Mouse (Mus musculus) spleen, embryonic (tissue): ENCODE measurements around the gene Olfr1008.
"Not testable (repeated sequence)": the region's sequence is repeated elsewhere in the genome, so short reads cannot be mapped to it uniquely, and the experiment has no call there.

Experiments used
- CTCF ChIA-PET: fragments of 350-600 bp; sonication (Branson Sonifier 250); formaldehyde crosslinking; loops from one replicate; lab custom pipeline; 2022; lab: Charles Lee

Gene Olfr1008

GRCm38 (mm10) chr2:85689131-85689530, at the start of gene Olfr1008:
TSS of gene Olfr1008 (plus strand) at chr2:85689431.
- CTCF ChIA-PET, result no interaction called here

DNA sequence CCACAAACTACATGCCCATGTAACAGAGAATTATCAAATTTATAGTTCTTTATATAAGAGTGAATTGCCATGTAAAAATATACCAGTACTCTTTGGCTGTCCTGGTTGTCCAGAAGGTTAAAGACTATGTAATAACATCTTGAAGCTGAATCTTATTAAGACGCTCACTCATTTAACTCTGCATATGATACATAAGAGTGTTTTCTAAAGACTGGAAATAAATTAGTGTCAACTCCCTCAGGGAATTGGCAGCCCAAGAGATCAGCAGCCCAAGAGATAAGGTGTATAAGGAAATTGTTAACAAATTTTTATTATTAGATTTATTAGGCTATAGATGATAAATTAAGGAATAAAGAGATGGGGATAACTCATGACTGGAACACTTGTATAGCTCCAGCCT, 38.6 kb upstream of the Olfr1008 start, which contains the start of gene Olfr1002:
Gene Olfr1002 (minus strand): TSS at position 101 of the 400 bp plus-strand sequence.
- CTCF ChIA-PET, result no interaction called here

- CTCF ChIA-PET, result not testable (repeated sequence)
Measured at GRCm38 (mm10) chr2:85664355-85664754, 24.9 kb upstream of the Olfr1008 start, which contains the start of gene Olfr154. TSS of gene Olfr154 (minus strand) at chr2:85664455.

DNA sequence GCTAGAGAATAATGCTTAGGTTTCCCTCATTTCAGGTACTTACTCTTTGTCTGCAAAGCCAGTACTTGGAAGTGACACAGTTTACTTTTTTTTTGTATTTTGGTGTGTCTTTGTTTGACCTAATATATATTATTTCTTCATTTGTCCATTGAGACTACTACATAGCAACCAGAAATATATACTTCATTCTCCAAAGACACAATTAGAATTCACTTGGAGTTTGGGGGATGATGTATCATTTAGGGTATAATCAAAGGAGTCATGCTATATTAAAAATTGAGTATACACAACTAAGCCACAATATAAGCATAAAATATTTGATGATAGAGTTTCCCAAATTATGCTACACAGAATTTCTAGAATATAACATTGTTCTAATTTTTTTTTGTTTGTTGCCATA, 10.6 kb upstream of the Olfr1008 start, which contains the start of gene Olfr1006:
Gene Olfr1006 (minus strand): TSS at position 101 of the 400 bp plus-strand sequence.
- CTCF ChIA-PET, result no interaction called here

- CTCF ChIA-PET, result not testable (repeated sequence)
Measured at GRCm38 (mm10) chr2:85710680-85711079, 21.4 kb downstream of the Olfr1008 start.

- CTCF ChIA-PET, result no interaction called here
Measured at GRCm38 (mm10) chr2:85711159-85711558, 21.9 kb downstream of the Olfr1008 start.

- CTCF ChIA-PET, result no interaction called here
Measured at GRCm38 (mm10) chr2:85715119-85715518, 25.9 kb downstream of the Olfr1008 start, which contains the start of gene Olfr1009. TSS of gene Olfr1009 (plus strand) at chr2:85715419.

DNA sequence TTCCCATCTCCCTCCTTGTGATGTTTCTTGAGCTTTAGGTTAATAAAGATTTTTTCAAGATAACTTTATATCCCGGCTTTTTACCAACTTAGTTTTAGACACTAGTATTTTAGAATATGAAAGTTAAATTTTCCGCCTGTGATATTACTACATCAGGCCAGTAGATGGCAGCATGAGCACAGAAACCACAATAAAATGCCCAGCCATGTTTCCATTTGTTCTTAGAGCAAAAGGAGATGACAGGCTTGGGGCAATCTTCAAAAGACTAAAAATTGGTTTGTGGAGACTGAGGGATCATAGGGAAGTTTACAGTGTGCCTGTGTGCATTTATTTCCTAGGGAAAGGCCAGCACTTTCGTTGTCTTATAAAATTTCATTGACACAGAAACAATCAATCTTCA, 36.6 kb downstream of the Olfr1008 start:
- CTCF ChIA-PET, result no interaction called here
